Mouse (Mus musculus) cerebellum, adult 18-20 months (tissue): ENCODE measurements around the gene Egfl7.

Experiments used
- DNase-seq, 2 experiments: peaks; one replicate each; pipeline ENCODE4 v3.0.0; 2021

Gene Egfl7

DNA sequence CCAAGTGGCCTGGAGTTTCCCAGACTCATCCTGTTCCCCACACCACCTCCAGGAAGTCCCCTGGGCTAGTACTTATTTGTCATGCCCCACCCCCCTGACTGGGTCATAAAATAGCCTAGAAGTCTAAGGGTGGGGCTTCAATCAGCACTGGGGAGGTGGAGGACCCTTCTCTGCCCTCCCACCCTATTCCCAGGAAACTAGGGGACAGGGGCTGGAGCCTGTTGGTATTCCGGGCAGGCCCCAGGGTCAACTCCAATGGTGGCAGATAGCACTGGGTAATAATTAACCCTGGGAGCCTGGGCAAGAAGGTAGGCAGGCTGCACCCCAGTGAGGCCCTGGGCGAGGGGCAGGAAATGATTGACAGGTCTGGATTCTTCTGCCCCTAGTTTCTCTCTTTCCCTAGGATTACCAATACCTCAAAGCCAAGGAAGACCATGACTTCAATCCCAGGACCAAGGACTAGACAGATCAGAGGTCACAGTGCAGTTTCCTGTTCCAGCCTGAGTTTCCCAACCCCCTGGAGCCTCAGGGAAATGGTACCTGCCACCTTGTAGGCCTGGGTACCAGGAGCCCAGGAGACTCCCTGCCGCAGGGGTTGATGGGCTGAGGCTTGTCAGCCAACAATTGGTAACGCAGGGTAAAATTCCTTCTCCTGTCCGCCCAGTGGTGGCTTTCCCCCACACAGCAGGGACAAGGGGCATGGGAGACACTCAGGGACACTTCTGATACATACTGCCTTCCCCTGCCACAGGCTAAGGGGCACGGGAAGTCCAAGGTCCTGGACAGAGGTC is 15.3 kb downstream of the Egfl7 start:
- DNase-seq: no peak

DNA sequence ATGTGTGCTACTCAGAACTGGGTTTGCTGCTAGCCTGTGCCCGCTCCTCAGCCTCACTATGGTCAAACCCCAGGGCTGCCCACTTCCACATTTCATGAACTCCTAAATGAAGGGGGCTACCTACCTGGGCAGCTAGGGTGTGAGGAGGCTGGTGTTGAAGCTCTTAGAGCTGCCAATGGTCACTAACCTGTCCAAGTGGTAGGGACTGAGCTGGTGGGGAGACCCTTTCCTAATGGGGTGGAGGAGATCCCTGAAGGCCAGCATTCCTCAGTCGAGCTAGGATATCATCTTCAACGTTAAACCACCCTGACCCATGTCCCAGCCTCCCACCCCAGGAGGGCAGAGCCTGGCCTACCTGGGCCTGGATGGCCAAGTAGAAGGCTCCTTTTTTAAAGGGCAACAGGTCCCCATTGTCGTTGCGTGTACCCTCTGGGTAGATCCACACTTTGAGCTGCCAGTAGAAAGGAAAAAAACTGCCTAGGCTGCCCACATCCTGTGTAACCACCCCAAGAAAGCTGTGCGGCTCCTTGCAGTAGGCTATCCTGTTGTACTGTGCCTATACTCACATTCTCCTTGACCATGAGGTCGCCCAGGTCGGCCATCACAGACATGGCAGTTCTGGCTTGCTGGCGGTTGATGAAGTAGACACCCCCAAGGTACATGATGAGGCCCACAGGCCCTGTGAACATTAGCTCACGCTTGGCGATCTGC is 16.1 kb downstream of the Egfl7 start:
- DNase-seq: no peak

DNA sequence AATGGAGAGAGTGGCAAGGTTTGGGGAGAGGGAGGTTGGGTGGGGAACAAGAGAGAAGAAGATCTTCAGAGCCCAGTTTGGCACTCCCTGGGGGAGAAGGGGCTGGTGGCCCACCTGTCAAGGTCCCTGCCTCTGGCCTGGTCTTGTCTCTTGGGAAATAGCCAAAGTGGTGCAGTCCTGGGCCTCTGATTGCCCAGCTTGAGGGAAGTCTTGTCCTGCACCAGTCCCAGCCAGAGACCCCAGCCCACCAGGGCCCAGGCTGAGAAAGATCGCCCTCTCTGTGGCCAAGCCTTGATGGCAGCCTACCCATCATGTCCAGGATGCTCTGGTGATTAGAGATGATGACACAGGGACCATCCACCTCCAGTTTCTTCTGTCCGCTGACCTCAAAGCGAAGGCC is 17.1 kb downstream of the Egfl7 start:
- no peak for DNase-seq

DNA sequence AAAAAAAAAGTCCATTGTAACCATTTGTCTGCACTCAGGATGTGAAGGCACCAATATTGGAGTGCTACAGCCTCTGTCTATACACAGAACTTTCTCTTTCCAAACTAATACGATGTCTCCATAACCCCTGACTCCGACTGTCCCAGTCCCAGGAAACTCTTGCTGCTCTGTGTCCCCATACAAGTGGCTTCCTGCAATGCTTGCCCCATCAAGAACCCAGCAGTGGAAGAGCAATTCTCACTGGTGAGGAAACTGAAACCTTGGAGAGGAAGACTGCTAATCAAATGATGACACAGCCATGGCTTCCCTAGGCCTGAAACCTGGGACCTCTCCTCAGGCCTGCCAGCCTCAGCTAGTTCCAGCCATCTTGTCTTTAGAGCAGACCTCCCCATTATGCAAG is 18.0 kb downstream of the Egfl7 start:
- DNase-seq: no peak

DNA sequence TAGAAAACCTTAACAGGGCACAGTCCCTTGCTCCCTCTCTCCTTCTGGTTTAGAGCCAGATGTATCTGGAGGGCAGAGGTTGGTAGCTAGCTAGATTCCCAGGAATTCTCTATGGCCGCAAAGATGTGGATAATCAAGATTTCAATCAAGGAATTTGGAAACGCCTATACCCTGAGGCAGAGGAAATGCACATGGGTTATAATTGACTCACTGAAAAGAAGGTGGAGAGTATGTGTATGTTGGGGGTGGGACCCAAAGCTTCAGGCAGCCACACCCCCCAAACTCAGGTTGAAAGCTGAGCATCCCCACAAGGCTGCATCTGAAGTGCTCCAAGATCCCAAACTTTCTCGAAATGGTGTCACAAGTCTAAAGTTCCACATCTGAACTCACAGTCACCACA is 18.6 kb downstream of the Egfl7 start:
- no peak for DNase-seq

DNA sequence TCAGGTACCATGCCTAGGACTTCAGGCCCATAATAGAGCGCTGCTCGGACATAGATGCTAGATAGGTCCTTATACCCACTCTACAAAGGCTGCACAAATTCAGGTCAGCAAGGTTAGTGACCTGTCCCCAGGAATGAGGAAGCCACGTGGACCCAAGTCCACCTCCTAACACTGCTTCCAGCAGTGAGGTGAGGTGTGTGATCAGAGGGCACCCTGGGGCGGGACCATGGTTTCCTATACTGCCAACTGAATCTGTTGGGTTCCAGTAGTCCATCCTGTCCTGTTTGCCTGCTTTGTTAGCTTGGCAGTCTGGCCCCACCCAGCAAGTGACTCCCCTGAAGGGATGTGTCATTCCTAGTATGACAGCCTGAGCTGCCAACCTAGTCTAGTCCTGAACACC is 20.2 kb downstream of the Egfl7 start:
- DNase-seq: no peak

DNA sequence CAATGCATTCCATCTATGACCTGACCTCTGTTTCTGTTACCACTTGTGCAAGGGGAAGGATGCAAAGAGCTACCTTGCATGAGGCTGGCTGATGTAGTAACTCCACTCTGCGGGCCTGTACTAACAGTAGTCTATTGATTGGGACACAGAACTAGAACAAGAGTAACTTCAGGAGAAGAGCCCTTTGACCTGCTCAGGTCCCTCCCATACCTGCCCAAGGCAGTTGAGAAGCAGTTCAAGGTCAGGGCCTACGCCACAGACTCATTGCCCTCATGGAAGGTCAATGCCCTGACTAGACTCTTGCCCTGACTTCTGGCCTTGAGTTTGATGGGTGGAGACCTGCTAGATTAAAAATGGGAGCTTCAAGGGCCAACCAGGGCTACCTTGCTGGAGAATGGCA is 20.9 kb downstream of the Egfl7 start:
- DNase-seq: no peak

DNA sequence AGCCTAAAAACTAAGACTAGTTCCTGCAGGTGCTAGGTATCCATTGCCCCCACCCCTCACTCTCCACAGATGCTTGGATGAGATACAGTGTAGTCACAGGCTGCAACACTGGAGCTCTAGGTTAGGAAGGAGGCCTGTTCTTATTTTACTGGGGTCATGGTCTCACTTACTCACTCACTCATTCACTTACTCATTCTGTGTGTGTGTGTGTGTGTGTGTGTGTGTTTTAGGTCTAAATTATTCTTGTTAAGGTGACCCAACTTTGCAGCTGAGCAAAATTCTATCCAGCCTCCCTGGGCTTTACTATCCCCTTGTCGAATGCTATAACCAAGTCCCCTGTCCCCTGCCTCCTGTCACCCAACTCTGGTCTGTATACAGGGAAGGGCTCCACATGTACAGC is 21.8 kb downstream of the Egfl7 start:
- DNase-seq: no peak

DNA sequence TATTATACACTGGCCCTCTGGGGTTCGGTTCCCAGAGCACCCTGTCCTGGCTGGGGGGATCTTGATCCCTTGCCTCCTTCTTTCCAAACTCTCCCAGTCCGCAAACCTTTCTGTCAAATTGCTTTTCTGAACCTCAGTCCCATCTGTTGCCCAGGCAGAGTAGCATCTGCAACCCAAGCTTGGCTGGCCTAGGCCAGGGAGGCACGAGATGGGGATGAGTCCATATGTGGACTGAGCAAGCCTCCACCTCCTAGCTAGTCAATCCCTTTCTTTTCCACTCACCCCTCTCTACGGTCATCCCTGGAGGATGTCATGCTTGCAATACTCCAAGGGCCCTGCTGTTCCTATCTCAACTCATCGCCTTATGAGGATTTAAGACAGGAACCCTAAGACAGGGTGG is 22.8 kb downstream of the Egfl7 start:
- no peak for DNase-seq

DNA sequence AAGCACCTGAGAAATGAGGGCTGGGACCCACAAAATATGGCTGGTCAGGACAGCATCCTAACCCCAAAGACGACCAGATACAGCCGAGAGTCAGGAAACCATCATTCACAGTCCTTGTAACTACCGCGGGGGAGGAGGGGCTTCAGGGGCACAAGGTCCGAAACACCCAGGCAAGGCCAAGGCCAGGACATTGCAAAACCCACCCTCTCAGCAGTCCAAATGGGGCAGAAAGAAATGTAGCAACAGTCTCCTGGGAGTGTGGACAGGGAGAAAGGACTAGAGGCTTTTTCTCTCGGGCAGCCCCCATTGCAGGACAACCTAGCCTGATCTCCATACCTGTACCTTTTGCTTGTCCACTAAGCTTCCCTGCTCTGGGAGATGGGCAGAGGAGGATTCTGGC is 23.3 kb downstream of the Egfl7 start:
- DNase-seq: no peak

DNA sequence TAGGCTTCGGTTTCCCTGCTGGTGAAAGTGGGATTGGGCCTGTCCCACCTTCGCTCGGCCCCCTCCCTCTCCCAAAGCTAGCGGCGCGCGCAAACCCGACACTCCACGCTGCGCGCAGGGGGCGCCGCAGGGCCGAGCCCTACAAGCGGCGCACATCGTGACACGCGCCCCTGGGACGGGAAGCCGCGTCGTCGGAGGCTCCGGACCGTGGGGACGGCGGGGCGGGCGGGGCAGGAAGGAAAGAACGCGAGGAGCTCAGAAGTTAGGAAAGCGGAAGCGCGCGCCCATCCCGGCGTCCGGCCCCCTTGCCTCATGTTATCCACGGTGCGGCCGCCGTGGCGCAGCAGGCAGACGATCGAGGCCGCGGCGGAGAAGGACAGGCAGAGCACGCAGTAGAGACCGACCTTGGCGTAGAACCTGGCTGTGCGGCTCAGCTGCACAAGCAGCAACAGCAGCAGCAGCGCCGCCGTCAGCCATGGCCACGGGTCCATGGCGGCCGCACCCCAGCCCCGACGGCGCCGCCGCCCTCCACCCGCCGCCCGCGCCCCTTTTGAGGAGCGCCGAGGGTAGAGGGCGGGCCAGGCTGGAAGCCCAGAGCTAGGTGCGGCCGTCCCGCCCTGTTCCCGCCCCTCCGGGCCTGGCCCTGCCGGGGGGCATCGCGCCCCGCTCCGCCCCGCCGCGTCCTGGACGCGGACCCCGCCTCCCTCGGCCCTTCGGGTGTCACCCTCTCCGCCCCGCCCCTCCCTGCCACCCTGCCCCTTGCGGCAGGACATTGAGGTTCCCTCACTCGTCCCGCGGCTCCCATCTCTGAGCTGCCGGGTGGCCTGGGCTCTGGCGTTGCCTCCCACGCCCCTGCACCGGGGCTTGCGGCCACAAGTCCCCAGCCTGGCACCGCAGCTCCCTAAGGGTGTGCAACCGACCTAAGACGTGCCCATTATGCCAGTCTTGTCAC is 24.2 kb downstream of the Egfl7 start, which contains the start of gene Agpat2:
Gene Agpat2 (minus strand): TSS at position 698 of the 952 bp plus-strand sequence.
- no peak for DNase-seq

DNA sequence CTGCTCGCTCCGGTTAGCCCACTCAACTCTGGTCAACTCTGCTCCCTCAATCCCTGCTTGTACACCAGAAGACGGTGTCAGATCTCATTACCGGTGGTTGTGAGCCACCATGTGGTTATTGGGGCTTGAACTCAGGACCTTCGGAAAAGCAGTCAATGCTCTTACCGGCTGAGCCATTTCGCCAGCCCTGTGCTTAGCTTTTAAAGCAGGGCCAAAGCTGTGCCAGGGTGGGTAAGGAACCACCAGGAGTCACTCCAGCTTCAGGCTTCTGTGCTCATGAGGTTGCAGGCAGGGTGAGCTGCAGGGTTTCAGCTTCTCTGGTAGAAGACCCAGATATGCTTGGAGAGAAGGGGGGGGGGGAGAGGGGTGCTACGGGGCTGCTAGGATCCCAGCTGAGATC is 25.5 kb downstream of the Egfl7 start:
- no peak for DNase-seq

DNA sequence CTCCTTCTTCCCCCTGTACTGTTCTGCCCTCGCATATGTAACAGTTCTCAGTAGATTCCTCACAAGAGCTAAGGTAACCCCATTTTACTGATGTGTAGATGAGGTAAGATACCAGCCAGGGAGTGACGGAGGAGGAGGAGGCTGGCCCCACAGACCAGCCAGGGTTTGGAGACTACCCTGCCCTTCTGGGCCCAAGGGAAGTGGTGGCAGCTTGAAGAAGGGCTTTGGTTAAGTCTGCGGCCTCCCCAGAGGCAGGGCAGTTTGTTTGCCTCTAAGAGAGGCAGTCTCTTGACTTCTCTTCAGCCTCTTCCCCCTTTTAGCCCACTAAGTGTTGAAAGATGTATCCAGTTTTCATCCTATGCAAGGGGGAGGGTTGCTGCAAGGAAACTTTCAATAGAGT is 26.8 kb downstream of the Egfl7 start:
- DNase-seq: no peak

DNA sequence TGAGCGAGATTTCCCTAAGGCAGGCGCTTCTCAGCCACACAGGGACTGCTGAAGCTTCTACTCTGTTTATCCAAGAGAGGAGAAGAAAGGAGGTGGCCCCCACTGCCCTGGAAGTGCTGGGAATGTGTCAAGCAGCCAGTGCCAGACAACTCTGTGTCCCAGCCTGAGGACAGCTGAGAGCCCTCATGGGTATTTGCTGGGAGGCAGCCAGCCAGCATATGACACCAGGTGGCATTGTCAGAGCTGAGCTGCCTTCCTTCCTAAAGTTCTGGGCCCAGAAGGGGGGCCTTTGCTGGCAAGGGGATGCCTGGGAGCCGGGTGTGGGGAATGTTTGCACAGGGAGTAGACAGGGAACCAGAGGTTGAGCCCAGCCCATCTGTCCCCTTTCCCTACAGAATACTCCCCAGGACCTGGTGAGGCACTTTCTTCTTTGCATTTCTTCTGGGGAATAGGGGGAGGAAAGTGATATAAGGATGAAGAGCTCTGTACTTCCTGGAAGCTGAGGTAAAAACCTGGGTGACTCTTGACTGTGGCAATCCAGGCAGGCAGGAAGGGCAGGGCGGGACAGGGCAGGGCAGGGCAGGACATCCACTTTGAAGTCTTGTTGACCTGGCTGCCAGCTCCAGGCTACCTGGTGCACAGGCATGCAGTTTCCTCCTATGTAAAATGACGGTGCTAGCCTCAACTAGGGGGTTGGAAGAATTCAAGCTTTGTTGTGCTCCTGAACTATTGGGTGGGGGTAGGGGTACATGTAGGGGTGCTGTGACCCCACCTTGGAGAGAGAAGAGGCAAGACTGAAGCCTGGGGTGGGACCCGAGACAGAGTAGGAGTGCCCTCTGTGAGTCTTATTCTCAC is 27.5 kb downstream of the Egfl7 start:
- no peak for DNase-seq

DNA sequence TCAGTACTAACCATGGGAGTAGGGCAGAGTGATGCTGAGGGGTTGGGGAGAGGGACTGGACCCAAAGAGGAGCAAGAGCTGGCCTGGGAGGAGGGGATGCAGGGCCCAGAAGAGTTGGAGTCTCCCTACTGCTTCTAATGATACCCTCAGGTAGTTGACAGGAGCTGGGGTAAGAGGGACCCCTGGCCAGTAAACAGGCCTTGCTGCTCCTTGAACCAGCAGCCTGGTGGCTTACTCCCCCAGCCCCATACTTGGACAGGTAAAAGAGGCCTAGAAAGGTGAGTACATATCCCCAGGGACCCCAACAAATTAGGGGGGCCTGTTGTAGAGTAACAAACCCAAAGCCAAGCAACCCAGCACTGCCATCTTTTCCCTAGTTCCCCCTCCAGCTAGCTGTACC is 29.0 kb downstream of the Egfl7 start:
- no peak for DNase-seq

DNA sequence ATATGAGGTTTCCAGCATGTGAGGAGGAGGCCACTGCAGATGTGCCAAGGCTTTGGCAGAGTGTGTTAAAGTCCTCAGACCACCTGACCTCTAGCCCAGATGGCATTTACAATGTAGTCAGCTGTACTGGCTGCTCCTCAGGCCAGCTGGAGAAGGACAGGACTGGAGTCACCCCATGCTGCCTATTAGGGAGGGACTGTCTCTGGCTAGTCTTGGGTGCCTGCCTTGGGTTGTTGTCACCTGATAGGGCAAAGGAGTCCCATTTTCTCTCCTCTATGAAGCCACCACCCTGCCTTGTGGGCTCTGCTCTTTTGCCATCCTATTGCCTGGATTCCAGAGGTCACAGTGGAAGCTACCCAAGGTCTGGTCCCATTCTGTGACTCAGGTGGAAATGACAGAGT is 29.4 kb downstream of the Egfl7 start:
- no peak for DNase-seq

DNA sequence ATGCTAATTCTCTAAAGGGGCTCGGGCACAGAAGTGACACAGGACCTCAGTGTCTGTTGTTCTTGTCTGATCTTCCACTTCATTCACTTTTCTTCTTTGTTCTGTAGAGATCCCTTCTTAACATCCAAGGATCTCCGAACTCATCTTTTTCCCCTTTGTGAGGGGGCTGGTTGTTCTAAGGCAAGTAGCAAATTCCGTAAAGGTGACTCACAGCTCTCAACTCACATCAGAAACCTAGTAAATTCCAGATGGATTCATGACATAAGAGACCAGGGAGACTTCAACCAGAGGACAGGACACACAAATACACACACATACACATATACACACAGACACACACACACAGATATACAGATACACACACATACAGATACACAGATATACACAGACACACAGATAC is 30.7 kb downstream of the Egfl7 start:
- DNase-seq: no peak

DNA sequence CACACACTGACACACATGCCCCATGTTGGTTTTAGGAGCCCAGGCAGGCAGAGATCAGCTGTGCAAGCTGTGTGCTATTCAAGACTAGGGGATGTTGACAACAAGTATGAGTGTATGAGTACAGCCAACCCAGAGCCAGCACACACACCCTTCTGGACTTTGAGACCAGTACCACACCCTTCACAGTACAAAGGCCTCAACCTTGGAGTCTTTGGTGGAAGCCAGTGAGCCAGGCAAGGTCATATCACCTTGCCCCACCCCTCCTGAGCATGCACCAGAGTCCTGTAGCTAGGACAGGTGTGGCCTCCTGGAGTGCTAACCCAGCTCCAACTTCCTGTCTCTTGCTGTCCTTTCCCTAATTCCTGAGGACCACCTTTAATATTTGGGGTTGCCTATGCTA is 31.2 kb downstream of the Egfl7 start:
- DNase-seq: no peak

DNA sequence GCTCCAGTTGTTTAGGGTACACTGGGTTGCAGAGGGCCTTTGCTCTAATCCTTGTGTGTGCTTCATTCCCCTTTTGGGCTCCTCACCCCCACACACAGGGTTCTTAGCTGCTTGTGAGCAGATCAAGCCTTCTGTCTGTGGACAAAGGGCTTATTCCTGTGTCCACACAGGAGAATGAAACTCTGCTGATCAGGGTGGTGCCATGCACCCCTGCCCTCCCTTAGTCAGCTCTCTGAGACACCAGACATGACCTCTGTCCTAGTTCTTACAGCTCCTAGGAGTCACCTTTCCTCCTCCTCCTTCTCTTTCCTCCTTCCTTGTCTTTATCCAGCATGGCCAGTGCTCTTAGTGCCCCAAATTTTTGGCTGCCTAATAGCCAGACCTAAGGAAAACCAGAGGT is 32.1 kb downstream of the Egfl7 start:
- DNase-seq: no peak

DNA sequence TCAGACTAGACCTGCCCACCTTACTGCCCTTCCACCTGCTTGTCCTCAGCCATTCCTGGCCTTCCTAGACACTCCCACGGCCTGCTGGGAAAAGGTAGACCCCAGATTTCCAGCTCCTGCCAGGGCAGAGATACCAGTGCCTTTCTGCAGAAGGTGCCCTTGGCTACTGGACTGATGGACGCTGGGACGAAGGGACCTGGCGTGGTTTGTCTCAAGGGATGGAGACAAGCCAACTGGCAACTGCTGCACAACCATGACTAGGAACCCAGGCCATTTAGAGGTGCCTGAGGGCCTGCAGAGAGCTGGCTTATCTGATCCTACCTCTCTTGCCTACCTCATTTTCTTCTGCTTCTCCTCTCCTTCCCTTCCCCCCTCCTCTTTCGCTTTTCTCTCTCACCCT is 35.1 kb downstream of the Egfl7 start:
- DNase-seq: no peak

DNA sequence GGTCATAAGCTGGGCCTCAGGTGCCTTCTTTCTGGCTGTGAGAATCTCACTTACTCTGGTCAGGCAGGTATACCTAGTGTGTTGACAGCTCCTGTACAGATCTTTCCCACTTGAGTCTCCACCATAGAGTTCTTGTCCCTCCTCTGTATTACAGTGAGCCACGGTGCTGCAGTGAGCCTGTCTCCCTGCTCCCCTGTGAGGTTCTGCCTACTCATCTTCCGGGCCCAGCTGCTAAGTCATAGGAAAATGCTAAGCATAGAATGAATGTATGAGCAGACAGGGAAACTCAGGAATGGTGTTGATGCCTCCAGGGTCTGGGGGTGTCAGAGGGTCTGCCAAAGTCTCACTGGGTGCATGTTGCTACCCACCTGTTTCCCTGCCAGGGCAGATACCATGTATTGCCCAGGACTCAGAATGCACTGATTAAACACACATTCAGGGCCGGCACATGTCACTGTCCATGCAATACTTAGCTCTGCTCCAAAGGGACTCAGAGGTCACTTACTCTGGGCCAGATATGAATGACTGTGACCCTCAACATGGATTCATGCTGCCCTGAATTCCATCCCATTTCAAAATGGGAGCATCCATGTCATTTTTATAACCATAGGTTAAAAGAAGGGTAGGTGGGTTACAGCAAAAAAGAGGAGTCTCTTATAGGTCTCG is 35.8 kb downstream of the Egfl7 start:
- DNase-seq: no peak

DNA sequence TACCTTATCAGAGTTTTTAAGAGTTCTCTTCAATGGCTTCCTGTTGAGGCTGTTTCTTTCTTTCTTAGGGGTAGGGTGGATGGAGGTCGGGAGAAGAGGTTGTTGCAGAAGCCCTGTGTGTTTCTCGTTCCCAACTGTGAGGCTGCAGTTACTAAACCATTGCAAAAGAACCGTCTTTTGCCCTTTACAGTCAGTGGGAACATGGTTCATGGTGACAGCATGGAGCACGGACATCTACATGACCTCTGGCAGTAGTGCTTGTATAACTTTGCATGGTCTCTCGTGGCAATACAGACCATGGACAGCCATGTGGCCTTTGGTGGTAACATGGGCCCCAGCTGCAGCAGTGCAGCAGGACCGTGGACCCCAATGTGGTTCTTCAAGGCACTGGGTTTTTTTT is 37.5 kb downstream of the Egfl7 start:
- DNase-seq: no peak
